In the genomic region with DNA sequence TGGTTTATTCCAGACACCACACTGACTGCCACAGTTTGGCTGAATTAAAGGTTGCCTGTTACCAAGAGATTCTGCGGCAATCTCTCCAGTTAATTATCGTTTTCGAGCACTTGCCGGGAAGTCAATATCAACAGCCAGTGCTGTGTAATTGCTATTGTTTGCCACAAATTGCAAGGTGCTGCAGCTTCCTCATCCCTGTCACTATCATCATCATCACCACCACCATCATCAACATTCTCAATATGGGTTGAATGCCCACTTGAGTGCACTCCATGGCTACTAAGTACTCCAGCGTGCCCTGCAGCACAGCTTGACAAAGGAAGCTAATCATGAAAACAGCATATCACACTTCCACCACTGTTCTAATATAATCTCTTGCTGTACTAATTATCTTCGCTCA, we compare ENCODE assay signal across 14 mouse cellular contexts.
"Had no signal": no experiment of that assay in that cellular context is flagged by ENCODE, and none has a peak within 500 bp of the region (broad histone marks: within the 10 kb centered on the region; RNA-seq: fewer than 3 reads in every experiment).

No protein-coding gene starts in this region.

- H3K27ac ChIP-seq: layer of hippocampus, adult 2 months; left cerebral cortex, adult 2 months; limb, embryonic 15.5 days; liver, embryonic 12.5 days; neural tube, embryonic 12.5 days had no signal

- H3K9me3 ChIP-seq: limb, embryonic 15.5 days; liver, embryonic 12.5 days; neural tube, embryonic 12.5 days had no signal

- H3K4me2 ChIP-seq: limb, embryonic 15.5 days; liver, embryonic 12.5 days; lung, embryonic 14.5 days; neural tube, embryonic 12.5 days had no signal

- H3K9ac ChIP-seq: limb, embryonic 15.5 days; liver, embryonic 12.5 days; lung, embryonic 14.5 days; neural tube, embryonic 12.5 days had no signal

- H3K4me1 ChIP-seq: limb, embryonic 15.5 days; neural tube, embryonic 12.5 days had no signal

- H3K36me3 ChIP-seq: limb, embryonic 15.5 days; liver, embryonic 12.5 days; neural tube, embryonic 12.5 days had no signal

- DNase-seq: kidney, postnatal 10 days; kidney, postnatal 4 days; lung, embryonic 14.5 days; lung, postnatal 14 days; midbrain, embryonic 14.5 days; right cerebral cortex, adult 18-20 months; right cerebral cortex, postnatal 25 days; thymus, postnatal 4 days had no signal

- H3K27me3 ChIP-seq: limb, embryonic 15.5 days; liver, embryonic 12.5 days; neural tube, embryonic 12.5 days had no signal

- ATAC-seq: liver, embryonic 12.5 days had no signal

- H3K4me3 ChIP-seq: layer of hippocampus, adult 2 months; left cerebral cortex, adult 2 months; limb, embryonic 15.5 days; liver, embryonic 12.5 days; myocyte; neural tube, embryonic 12.5 days had no signal
